Mouse (Mus musculus) kidney, adult 2 months (tissue): ENCODE measurements around the gene Mab21l2. TPM values are rescaled to one million over a fixed set of nuclear protein-coding genes. Genes with fewer than 3 reads are reported as not detected.
A peak's percentile ranks its signal among the peaks of the same experiment; 100 is the strongest.

Experiments used
- DNase-seq: peaks from one replicate; pipeline ENCODE4 v3.0.0; 2021
- H3K27ac ChIP-seq: fragments of 200-500 bp; 2 replicates; pipeline ENCODE4 v1.5.1; 2012; ENCODE audit warnings: low read depth, low read length, control low read depth, inconsistent platforms; ENCODE audit not compliant: insufficient read depth
- H3K27me3 ChIP-seq: fragments of 200-500 bp; replicated peaks from 2 replicates; pipeline ENCODE4 v1.6.1; 2012; ENCODE audit warnings: mild to moderate bottlenecking, moderate library complexity, low read length, inconsistent platforms; ENCODE audit not compliant: control insufficient read depth, insufficient read depth
- H3K36me3 ChIP-seq: fragments of 200-500 bp; 2 replicates; pipeline ENCODE4 v1.6.1; 2012; ENCODE audit warnings: mild to moderate bottlenecking, moderate library complexity, low read length, inconsistent platforms; ENCODE audit not compliant: control insufficient read depth, insufficient read depth
- H3K4me1 ChIP-seq: fragments of 200-500 bp; 2 replicates; pipeline ENCODE4 v1.6.1; 2011; ENCODE audit warnings: low read length; ENCODE audit not compliant: control insufficient read depth, insufficient read depth
- H3K4me3 ChIP-seq: fragments of 200-500 bp; 2 replicates; pipeline ENCODE4 v1.5.1; 2011; ENCODE audit warnings: mild to moderate bottlenecking, low read depth, low read length, control low read depth; ENCODE audit not compliant: insufficient read depth
- CTCF ChIP-seq: fragments of 200-500 bp; conservative IDR thresholded peaks from 2 replicates; pipeline ENCODE4 v1.5.1; 2011; ENCODE audit warnings: low read depth, mild to moderate bottlenecking, control low read depth, low read length, moderate library complexity, mixed read lengths; ENCODE audit not compliant: insufficient read depth, insufficient read length
- POLR2A ChIP-seq: fragments of 200-500 bp; IDR thresholded peaks from one replicate; pipeline ENCODE4 v1.6.1; 2011; ENCODE audit warnings: low read depth, low read length, control low read depth
- WGBS: fragments of 180-500 bp; shearing (Covaris S2); methylation state at CpG from one replicate; pipeline ENCODE4 v1.1.7; 2018; 5-methylcytosine and 5-hydroxymethylcytosine counted together
- polyA plus RNA-seq: library from polyadenylated mRNA; depleted of rRNA; stranded (reverse); fragments of >200 nt; gene quantifications from 2 replicates; pipeline ENCODE4 v1.2.3, GENCODE M21; 2012

Mab21l2 gene
- polyA plus RNA-seq, 1 experiment, result 0.08 TPM

DNA sequence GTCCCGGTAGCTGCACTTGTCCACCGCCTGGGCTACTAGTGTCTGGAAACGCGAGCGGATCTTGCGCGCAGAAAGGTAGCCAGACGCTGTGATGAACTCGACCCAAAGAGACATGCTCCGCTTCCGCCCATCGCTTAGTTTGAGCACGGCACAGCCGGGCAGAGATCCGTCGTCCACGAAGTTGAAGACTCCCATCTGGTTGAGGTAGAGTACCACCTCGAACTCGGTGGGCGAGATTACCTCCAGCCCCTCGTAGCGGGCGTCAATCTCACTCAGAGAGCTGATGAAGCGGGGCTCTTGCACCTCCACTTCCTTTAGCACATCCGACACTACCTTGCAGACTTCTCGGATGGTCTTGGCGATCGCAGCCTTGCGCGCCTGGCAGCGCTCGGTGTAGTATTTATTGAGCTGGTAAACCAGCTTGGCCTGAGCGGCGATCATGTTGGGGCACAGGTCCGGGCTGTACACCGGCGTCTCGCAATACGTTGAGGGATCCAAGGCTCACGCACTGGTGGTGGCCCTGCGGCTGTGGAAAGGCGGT, 1.1 kb downstream of the Mab21l2 start:
- 57% methylated on average over 42 of the region's 42 CpGs for WGBS
- H3K27ac ChIP-seq, result no peak overlapping the region
- TF ChIP-seq CTCF (no peak), POLR2A (no peak)
- peaks cover 1% of the 10 kb centered on the region; the same call in 1 of the 2 replicates for H3K36me3 ChIP-seq
- no peaks in the 10 kb centered on the region for H3K4me1 ChIP-seq
- no peak for DNase-seq
- no peaks in the 10 kb centered on the region for H3K27me3 ChIP-seq
- no peak overlapping the region for H3K4me3 ChIP-seq

- WGBS, result 30% methylated on average over 45 of the region's 45 CpGs
- no peak overlapping the region for H3K27ac ChIP-seq
These were observed 1.8 kb downstream of the Mab21l2 start for GRCm38 (mm10) chr3:86546471-86547250.

DNA sequence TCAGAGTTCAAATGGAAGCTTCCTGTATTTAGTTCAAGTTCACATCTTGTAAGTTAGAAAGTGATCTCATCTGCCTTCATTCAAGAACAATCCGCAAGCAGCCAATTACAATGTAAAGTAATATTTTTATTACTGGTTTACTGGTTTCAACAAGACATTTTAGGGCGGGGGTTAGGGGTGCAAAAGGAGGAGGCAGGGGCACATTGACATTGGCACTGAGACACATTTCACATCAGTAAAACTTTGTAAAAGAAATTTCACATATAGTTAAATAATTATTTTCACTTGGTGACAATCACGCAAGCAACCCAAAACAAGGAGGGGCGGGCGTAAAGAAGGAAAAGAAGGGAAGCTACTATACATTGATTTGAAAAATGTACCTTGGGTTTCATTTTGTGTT, 2.5 kb downstream of the Mab21l2 start:
- no peak for TF ChIP-seq CTCF
- no peak for TF ChIP-seq POLR2A
- Histone ChIP-seq H3K4me3 (no peak overlapping the region), H3K27ac (no peak overlapping the region), H3K27me3 (no peaks in the 10 kb centered on the region), H3K36me3 (peaks cover 1% of the 10 kb centered on the region), H3K4me1 (no peaks in the 10 kb centered on the region)
- DNase-seq, result no peak
- WGBS, result 76% methylated on average over 5 of the region's 5 CpGs

More at GRCm38 (mm10) chr3:86546471-86547250, 1.8 kb downstream of the Mab21l2 start:
- Histone ChIP-seq H3K4me3 (0 out of 2 replicates have a peak overlapping the region, but pooled peaks have one; percentile 14), H3K27me3 (no peaks in the 10 kb centered on the region), H3K36me3 (peaks cover 1% of the 10 kb centered on the region), H3K4me1 (no peaks in the 10 kb centered on the region)
- 0 out of 2 replicates have a peak, but pooled peaks have one; percentile 4 for TF ChIP-seq CTCF
- no peak for TF ChIP-seq POLR2A
- peak; percentile 59 for DNase-seq

GRCm38 (mm10) chr3:86544785-86545184, 3.6 kb downstream of the Mab21l2 start:
- DNase-seq, result no peak
- H3K4me3 ChIP-seq, result no peak overlapping the region
- TF ChIP-seq CTCF, result no peak
- no peak for TF ChIP-seq POLR2A
- no peak overlapping the region for H3K27ac ChIP-seq
- H3K27me3 ChIP-seq, result no peaks in the 10 kb centered on the region
- WGBS, result 92% methylated on average over 3 of the region's 3 CpGs
- no peaks in the 10 kb centered on the region for H3K4me1 ChIP-seq
- peaks cover 1% of the 10 kb centered on the region for H3K36me3 ChIP-seq

DNA sequence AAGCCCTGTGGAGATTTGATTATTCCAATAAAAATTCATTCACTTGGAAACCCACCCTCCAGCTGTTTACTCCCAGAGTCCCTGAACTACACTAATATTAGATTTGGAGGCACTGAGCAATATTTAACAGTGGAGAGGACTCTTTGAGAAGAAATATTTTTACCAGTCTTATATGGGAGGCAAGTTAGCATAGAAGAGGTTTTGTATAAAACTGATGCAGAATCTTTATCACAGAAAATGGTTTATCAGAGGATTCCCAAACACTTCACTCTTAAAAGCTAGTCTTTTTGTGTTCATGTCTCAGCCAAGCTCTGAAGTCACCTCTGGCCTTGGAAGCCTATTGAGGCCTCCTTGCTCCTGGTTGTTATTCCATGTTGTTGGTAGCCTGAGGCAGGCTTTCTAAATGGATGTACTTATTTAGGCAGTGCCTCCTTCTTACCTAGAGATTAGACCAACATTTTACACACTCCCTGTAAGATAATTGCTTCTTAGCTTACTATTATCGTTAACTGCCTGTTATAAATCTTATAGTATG, 6.5 kb downstream of the Mab21l2 start:
- Histone ChIP-seq H3K36me3 (peaks cover 1% of the 10 kb centered on the region), H3K27me3 (no peaks in the 10 kb centered on the region), H3K4me3 (no peak overlapping the region), H3K4me1 (no peaks in the 10 kb centered on the region), H3K27ac (no peak overlapping the region)
- WGBS, result 95% methylated on average over 1 of the region's 1 CpGs
- TF ChIP-seq POLR2A, result no peak
- TF ChIP-seq CTCF, result no peak
- DNase-seq, result no peak

GRCm38 (mm10) chr3:86541074-86541614, 7.3 kb downstream of the Mab21l2 start:
- H3K4me3 ChIP-seq, result no peak overlapping the region
- no peak for TF ChIP-seq POLR2A
- no peak for TF ChIP-seq CTCF
- H3K36me3 ChIP-seq, result peaks cover 1% of the 10 kb centered on the region
- no peak for DNase-seq
- no peaks in the 10 kb centered on the region for H3K4me1 ChIP-seq
- WGBS, result 94% methylated on average over 4 of the region's 4 CpGs
- no peak overlapping the region for H3K27ac ChIP-seq
- H3K27me3 ChIP-seq, result no peaks in the 10 kb centered on the region

DNA sequence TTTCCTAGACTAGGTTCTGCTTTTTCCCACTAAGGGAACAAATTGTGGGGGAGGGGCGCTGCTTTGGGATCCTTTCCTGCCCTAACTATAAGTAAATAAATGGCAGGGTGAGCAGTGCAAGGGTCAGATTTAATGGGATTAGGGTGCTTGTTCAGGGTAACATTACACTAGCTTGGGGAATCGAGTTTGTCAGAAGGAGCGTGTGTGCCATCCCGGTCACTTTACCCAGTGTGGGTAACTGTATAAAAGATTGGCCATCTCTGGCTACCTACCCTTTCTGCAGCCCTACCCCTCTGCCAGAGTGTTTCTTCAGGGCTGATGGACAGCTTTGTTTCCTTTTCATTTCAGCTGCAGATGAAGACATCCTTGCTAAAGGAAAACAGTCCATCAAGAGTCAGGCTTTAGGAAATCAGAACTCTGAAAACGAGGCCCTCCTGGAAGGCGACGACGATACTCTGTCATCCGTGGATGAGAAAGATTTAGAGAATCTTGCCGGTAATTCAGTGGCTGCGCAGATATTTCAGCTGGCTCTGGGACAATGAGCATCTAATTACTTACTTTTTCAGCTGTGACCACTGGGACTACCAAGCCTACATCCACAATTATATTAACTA, 8.8 kb downstream of the Mab21l2 start:
- H3K27ac ChIP-seq, result no peak overlapping the region
- no peak for TF ChIP-seq POLR2A
- TF ChIP-seq CTCF, result no peak
- 60% methylated on average over 11 of the region's 11 CpGs for WGBS
- no peaks in the 10 kb centered on the region for H3K4me1 ChIP-seq
- DNase-seq, result no peak
- H3K27me3 ChIP-seq, result no peaks in the 10 kb centered on the region
- H3K36me3 ChIP-seq, result peaks cover 1% of the 10 kb centered on the region
- no peak overlapping the region for H3K4me3 ChIP-seq
